Mouse (Mus musculus): ENCODE data around the gene Thap3. TPM values are rescaled to one million over a fixed set of nuclear protein-coding genes. Genes with fewer than 3 reads are reported as not detected.

The Thap3 gene
- total RNA-seq, 2 experiments from 2014 or later, result 28.8 to 35.8 TPM

DNA sequence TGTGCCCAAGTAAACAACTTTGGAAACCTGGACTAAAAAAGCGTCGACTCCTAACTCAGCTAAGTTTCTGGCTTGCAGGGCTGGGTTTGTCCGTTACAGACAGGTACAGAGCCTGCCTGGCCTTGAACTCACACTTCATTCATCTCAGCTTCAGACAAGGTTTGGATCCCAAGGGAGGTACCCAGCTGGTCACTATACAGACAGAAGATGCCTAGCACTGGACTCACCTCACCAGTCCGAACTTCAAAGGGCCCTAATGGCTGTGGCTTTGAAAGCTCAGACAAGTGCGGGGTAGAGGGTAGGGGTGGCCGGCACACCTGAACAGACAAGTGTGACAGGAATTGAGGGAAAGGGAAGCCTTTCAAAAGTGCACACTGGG, 302 bp upstream of the Thap3 start:
- DNase-seq, result no peak
- intact Hi-C loops (cut with DNase I), result no loop called here

DNA sequence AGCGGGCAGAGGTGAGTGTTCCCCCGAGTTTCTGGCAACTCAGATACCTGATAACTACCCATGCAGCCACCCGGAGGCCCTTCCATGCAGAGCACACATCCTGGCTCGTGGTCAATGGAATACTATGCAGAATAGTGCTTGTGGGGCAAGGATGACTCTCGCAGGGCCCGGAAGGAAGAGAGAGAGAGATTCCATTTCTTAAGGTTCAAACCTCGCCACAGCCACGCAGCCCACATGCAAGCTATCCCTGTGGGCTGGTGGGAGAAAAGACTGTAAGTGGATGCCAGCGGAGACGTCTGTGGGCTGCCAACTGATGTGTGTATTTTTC, 819 bp downstream of the Thap3 start:
- no peak for DNase-seq
- intact Hi-C loops (cut with DNase I), result no loop called here

DNA sequence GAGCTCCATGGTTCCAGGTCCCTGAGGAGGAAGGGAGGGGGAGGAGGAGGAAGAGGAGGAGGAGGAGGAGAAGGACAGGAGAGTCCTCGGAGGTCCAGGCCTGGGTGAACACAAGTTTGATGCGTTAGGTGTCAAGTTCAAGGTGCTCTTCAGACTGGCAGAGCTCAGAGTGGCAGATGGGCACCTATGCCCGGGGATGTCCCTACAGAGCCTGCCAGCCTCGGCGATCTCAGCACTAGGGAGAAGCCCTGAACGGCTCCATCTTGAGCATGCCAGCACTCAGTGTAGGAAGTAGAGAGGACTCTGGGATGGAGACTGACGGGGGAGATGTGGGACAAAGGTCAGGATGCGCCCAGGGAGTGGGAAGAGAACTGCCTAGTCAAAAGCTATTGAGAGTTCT, 2.1 kb downstream of the Thap3 start:
- intact Hi-C loops (cut with DNase I), result no loop called here
- DNase-seq, result peak in 1 of 2 experiments; percentile 13

DNA sequence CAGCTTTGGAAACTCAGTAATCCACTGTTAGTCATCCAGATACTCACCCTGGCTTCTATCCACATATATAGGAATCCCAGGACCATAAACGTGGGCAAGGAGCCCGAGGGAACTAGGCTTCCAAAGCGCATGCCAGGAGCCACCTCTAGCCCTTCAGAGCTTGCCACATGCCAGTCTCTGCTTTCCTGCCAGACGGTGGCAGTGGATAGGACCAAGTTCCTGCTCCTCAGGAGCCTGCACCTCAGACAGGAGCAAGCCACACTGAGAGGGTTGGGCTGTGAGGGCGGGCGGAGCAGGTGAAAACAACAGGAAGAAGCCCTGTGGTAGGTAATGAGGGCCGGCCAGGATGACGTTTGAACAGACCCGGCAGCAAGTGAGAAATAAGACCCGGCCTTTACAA, 2.9 kb downstream of the Thap3 start:
- intact Hi-C loops (cut with DNase I), result no loop called here
- DNase-seq, result no peak

DNA sequence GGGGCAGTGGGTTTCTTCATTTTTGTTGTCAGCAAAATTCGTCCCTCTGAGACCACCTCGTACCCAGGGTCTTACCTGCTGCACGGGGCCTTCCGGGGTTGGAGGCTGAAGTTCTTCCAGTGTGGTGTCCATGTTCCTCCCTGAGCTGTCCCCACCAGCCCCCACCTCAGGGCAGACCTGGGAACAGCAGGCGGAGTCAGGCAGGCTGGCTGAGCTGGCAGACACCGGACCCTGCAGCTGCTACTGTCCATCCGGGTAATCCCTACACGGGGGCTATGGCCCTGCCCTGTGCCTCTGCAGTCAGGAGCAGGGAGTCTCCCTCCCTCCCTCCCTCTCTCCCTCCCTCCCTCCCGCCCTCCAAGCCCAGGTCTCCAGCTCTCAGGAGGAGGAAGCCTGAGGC, 5.2 kb downstream of the Thap3 start:
- DNase-seq, result peak; percentile 66 to 79
- intact Hi-C loops (cut with DNase I), result loop anchor here (2.0 kb wide), 2 partner anchors 25 to 113 kb away; partner anchors contain the start of gene Klhl21

DNA sequence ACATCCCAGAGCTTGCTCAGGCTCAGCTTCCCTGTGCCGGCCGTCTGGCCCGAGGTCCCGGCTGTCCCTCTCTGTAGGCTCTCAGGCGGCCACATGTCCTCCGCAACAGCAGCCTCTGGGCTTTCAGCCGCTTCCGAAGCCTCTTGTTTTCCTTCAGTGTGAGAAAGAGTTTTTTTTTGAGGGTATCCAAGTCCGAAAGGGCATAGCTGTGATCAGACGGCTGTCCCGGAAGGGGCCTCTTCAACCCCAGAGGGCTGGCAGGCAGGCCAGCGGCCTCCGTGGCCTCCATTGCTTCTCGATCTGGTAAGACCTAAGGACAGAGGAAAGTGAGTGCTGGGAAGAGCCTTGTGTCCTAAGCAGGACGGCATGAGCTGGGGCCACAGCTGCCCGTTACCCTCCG, 5.8 kb downstream of the Thap3 start:
- DNase-seq, result peak in 1 of 2 experiments; percentile 43
- intact Hi-C loops (cut with DNase I), result loop anchor here (2.0 kb wide), 2 partner anchors 26 to 114 kb away; partner anchors contain the start of gene Klhl21

DNA sequence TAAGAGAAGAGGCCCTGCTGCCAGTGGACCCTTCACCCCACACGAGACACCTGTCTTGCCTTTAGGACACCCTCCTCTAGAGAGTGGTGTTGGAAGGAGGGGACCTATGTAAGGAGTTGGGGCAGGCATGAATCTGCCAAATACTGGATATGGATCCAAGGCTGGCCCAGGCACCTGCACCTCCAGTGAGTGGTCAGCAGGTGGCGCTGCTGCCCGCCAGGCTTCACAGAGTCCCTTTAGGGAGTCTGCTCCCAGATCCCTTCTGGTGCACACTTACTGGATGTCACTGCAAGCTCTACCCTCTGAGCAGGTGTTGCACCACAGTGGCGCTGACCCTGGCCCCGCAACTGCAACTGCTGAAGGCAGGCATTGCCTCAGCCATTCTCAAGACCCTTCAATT, 7.4 kb downstream of the Thap3 start:
- peak; percentile 70 to 85 for DNase-seq
- intact Hi-C loops (cut with DNase I), result loop anchor here (2.0 kb wide), 1 partner anchor 57 kb away; the partner anchor contains the start of genes Nol9 and Tas1r1

DNA sequence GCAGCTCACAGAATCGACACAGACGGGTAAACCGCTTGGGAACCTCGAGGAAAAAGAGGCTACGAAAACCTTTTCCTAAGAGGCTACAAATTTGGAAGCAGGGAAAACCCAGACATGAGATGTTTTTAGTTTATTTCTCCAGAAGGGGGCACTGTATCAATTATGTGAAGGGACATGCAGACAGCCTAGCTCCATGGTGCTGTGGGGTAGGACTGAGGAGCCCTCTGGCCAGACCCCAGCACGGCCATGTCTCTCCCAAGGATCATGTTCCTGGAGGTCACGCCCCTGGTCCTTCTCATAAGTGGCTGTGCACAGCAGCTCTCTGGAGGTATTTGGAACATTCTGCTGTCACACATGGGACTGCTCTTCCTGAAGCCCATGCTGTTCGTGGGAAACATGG, 8.1 kb downstream of the Thap3 start:
- intact Hi-C loops (cut with DNase I), result loop anchor here (2.0 kb wide), 1 partner anchor 58 kb away; the partner anchor contains the start of genes Nol9 and Tas1r1
- peak in 1 of 2 experiments; percentile 22 for DNase-seq

DNA sequence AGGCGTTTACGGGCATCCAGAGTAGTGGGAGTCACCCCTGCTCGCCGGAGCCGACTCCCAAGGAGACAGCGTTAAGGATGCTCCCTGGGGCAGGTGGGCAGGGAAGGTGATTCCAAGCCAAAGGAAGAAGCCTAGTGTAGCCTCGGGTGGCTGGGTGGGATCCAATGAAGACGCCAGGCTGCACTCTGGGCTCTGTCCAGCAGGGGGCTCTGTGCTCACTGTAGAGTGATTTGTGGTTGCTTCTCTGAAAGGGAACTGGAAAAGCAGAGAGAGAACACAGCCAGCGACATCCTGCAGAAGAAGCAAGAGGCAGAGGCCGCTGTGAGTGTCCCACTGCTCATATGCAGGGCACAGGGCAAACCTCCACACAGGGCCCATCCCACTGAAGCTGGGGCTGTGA, 11.0 kb downstream of the Thap3 start:
- intact Hi-C loops (cut with DNase I), result no loop called here

DNA sequence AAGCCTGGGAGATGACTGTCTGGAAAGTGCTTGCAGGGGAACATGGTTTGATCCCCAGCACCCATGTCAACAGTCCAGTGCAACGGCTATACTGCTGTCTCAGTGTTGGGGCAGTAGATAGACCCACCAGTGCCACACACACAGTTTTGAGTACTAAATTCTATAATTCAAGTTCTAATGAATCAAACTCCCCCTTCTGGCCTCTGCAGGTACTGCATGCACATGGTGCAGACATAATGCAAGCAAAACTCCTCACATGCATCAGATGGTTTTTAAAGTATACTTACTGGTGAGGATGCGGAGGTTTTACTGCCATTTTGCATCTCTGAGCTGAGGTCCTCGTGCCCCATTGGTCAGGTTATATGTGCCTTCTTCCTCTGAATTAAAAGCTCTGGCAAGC, 13.4 kb downstream of the Thap3 start:
- intact Hi-C loops (cut with DNase I), result no loop called here

More for the DNA sequence above, 11.0 kb downstream of the Thap3 start:
- peak; percentile 83 to 87 for DNase-seq

DNA sequence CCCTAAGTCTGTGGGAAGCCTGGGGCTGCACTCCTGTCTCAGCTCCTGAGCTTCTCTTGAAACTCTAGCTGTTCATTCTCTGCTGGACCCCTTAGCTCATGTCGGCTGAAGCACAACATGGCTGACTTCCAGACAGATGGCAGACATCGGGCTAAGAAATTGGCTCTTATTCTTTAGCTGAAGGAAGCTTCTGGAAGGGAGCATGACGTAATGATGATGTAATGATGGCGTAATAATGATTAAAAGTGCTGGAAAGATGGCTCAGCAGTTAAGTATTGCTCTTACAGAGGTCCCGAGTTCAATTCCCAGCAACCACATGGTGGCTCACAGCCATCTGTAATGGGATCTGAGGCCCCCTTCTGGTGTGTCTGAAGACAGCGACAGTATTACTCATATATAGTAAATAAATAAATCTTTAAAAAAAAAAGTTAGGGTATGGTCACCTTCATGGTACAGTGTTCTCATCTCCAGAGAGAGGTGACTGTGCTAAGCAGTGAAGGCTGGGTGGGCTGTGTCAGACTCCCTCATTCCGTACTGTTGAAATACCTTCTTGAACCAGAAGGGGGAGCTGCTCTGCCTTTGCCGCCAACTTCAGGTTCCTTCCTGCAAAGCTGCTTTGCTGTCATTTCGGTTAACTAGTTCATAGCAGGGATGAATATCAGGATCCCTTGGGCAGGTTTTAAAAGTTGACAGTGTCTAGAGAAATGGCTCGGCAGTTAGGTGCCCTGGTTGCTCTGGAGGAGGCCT, 16.4 kb downstream of the Thap3 start:
- intact Hi-C loops (cut with DNase I), result no loop called here
- DNase-seq, result no peak

More for the DNA sequence above, 13.4 kb downstream of the Thap3 start:
- peak in 1 of 2 experiments; percentile 13 for DNase-seq

DNA sequence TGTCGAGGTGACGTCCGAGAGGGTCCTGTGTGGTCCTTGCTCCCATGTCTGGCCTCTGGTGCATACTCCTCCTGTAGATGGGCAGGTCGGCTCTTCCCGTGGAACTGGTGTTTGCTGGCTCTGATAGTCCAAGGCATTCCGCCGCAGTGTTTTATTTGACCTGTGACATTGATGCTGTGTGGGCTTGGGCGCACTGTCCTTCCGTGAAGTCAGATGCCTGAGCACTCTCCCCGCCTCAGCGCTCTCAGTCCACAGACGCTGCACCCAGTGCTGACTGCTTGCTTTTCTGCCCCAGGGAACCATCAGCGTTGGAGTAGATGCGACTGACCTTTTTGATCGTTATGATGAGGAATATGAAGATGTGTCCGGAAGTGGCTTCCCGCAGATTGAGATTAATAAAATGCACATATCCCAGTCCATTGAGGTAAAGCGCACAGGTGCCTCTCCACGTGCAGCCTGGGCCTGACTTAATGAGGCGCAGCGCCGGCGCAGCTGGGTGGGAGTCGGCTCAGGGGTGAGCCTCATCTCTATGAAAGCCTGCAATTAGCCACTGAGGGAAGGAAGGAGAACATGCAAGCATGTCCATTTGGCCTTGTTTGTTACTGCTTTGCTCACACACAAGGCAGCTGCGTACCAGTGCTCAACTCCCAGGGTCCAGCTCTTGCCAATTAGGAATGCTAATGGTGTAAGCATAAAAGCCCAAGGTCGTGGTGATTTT, 20.4 kb downstream of the Thap3 start:
- no peak for DNase-seq
- intact Hi-C loops (cut with DNase I), result no loop called here

DNA sequence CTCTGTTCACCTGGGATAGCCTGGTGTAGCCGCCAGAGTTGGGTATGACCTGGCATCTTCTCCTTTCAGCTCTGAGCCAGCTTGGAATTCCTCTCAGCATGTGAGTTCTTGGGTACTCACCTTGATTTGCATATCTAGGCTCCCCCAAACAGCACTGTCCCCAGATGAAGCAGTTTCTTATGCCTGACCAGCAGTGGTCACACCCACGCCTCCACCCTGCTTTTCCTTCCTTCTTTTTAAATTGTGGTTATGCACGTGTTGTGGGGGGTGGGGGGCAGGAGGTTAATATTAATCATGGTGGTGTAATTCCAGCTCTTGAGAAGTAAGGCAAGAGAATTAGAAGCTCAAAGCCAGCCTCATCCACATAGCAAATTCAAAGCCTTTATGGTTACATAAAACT, 26.0 kb downstream of the Thap3 start:
- no peak for DNase-seq
- intact Hi-C loops (cut with DNase I), result no loop called here

DNA sequence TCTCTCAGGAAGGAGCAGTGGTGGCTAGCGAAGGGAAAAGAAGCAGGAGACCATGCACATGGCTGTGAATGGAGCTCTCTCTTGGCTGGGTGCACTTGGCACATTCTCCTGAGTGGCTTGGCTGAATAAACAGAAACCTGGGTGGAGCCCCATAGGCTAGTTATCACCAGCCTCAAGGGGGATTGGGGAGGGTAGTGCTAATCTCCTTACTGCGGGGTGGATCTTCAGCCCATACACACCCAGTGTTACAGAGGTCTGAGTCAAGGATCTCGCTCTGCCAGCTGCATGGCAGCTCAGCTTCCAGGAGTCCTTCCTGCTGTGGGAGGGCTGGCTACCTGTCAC, 28.3 kb downstream of the Thap3 start:
- intact Hi-C loops (cut with DNase I), result no loop called here
- no peak for DNase-seq

DNA sequence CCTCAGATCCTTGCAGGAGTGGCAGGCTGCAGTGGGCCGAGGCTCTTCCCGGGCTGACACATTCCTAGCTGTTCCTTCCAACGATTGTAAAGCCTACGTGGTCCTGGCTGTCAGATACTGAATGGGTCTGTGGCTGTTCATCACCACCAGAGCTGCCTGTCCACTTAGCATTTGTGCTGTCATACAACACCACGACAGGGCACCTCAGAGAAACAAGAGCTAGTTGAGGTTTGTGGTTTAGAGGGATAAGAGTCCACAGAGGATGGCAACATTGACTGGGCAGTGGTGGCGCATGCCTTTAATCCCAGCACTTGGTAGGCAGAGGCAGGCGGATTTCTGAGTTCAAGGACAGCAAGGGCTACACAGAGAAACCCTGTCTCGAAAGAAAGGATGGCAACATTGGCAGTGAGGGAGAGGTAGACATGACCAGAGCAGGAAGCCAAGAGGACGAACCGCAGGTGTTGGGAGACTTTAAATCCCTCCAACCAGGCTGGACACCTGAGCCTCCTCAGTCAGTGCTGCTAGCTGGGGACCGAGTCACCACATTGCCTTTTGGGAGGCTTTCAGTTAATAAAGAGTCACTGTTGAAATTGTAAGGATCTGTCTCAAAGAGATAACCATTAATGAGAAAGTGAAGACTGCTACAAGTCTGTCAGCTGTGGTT, 28.8 kb downstream of the Thap3 start:
- intact Hi-C loops (cut with DNase I), result no loop called here
- DNase-seq, result no peak

DNA sequence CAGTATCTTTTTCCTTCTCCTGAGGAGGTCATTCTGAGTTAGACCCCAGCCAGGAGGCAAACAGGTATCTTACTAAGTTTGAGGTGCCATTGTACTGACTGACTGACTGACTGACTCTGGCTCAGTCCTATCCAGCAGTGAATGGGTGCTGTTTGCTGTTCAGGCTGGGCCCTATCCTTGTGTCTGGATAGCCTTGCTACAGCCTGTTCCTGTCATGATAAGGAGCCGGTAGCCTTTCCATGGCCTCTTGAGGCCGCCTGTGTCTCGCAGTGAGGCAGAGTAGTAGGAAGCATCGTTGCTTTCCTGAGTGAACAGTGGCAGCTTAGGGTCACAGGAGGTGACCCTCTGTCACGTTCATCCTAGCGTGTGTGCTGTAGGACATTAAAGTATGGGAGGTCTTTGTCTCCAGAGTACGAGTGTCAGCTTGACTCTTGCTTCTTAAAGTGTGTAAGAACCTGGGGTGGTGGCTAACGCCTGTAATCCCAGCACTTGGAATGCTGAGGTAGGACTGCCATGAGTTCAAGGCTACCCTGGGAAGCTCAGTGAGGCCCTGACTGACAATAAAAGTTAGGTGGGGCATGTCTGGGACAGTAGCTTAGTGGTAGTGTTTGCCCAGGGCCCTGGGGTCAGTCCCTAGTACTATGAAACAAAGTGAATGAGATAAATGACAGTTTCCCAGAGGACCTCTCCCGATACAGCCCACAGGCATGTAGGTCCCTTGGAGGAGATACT, 31.0 kb downstream of the Thap3 start:
- DNase-seq, result no peak
- intact Hi-C loops (cut with DNase I), result no loop called here

DNA sequence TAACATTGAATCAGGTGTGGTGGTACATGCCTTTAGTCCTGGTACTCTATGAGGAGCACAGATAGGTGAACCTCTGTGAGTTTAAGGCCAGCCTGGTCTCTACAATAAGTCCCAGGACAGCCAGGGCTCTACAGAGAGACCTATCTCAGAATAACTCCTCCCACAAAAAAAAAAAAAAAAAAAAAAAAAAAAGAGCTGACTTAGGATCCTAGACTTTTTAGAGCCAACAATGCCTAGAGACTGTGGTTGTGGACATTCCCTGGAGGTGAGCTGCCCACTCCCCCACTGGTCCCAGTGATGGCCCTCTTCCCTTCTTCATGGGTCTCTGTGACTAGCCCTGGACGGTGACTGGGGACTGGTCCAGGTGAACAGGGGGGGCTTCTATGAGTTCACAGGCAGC, 33.0 kb downstream of the Thap3 start:
- intact Hi-C loops (cut with DNase I), result no loop called here
- DNase-seq, result no peak

DNA sequence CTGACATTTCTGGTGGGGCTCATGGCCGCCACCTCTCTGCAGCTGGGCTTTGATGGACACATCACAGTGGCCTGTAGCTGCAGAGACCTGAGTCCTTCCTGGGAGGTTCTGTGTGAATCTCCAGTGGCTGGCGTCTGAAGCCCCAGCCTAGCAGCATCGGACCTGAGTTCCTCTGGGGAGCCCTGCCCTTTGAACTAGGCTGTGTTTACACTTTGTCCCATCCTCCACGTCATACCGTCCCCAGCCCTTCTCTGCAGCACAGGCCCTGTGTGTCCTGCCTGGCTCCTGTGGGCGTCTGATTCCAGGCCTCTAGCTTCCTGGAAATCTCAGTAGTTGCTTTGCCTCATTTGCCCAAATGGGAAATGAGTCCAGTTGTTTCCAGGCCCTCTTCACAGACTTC, 35.6 kb downstream of the Thap3 start:
- intact Hi-C loops (cut with DNase I), result no loop called here
- no peak for DNase-seq

DNA sequence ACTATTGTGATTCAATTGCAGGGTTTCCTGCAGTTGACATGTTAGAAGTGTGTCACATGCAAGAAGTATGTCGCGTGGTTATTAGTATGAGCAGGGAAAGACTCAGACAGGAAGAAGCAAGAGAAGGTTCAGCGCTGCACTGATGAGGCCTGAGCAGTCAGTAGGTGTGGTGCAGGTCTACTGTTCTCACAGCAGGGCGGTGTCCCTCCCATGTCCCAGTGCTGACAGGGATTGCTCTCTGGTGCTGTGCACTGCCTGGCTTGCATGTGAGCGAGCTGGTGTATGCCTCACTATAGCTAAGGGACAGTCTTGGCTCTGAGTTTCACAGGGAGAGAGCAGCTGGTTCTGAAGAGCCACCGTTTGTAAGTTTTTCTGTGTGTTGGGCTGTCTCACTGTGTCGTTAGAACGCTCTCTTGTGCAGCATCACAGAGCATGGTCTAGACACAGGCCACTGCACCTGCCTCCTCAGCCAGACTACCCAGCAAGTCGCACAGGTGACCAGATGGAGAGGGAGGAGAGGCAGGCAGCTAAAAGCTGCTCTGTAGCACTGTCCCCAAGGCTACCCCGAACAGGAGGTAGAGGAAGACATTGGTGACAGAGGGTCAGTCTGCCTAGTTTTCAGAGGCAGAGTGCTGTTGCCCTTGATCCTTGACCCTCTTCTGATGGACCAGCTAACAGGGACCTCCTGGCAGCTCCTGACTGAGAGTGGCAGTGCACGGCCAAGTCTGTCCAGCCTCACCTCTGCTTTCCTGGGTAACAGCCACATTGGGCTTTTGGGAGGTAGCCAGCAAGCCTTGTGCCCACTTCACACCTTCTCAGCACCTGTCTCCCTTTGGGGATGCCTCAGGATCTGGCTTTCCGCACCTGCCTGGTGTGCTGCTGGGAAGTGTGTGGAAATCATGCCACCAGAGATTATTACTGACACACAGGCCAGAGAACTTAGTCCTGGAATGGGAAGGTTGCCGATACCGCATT, 40.0 kb downstream of the Thap3 start:
- intact Hi-C loops (cut with DNase I), result no loop called here

DNA sequence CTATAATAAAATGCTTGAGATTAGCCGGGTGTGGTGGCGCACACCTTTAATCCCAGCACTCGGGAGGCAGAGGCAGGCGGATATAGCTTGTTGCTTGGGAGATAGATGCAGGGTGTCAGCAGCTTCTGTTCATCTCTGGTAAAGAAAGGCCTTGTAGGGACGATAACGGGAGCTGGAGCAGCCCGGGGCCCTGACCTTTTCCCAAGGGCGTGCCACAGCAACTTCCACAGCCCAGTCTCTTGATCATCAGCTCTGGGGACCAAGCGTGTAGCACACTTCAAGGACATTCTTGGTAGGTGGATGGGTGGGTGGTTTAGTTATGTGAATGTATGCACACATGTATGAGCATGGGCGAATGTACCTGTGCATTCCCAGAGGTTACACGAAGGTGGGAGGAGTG, 42.6 kb downstream of the Thap3 start:
- no peak for DNase-seq
- intact Hi-C loops (cut with DNase I), result no loop called here

More for the DNA sequence above, 40.0 kb downstream of the Thap3 start:
- no peak for DNase-seq
